Mouse (Mus musculus) bone marrow, adult 2 months (tissue): Measurements from ENCODE around the gene Rmnd5b. TPM values are rescaled to one million over a fixed set of nuclear protein-coding genes. Genes with fewer than 3 reads are reported as not detected.

ENCODE experiments used
- H3K27ac ChIP-seq: fragments of 200-500 bp; 2 replicates; pipeline ENCODE4 v1.5.1; 2012; ENCODE audit warnings: low read depth, mild to moderate bottlenecking, control low read depth, inconsistent platforms, low read length; ENCODE audit not compliant: control insufficient read depth, poor library complexity, insufficient read depth
- H3K4me1 ChIP-seq: fragments of 200-500 bp; 2 replicates; pipeline ENCODE4 v1.6.1; 2011; ENCODE audit warnings: low read length; ENCODE audit not compliant: control insufficient read depth, insufficient read depth
- H3K4me3 ChIP-seq: fragments of 200-500 bp; replicated peaks from 2 replicates; pipeline ENCODE3; 2011; ENCODE audit warnings: mild to moderate bottlenecking, low read depth, low read length, control low read depth; ENCODE audit not compliant: control insufficient read depth
- CTCF ChIP-seq: fragments of 200-500 bp; IDR thresholded peaks from 2 replicates; pipeline ENCODE4 v1.5.1; 2011; ENCODE audit warnings: low read length, control low read depth; ENCODE audit not compliant: control insufficient read depth, insufficient read depth
- POLR2A ChIP-seq: fragments of 200-500 bp; IDR thresholded peaks from 2 replicates; pipeline ENCODE4 v1.6.1; 2011; ENCODE audit warnings: low read depth, mild to moderate bottlenecking, control low read depth, low read length, borderline replicate concordance; ENCODE audit not compliant: control insufficient read depth
- WGBS: fragments of 180-500 bp; shearing (Covaris S2); methylation state at CpG from one replicate; pipeline ENCODE4 v1.1.7; 2018; 5-methylcytosine and 5-hydroxymethylcytosine counted together
- polyA plus RNA-seq: library from polyadenylated mRNA; stranded (reverse); fragments of >200 nt; gene quantifications from 2 replicates; pipeline ENCODE4 v1.2.4, GENCODE M21; 2011; ENCODE audit warnings: low replicate concordance; ENCODE audit not compliant: missing spikeins, insufficient read depth, insufficient read length

Rmnd5b gene
- polyA plus RNA-seq, 1 experiment: 19.3 TPM

GRCm38 (mm10) chr11:51602253-51602652, 33.4 kb downstream of the Rmnd5b start:
- no peak overlapping the region; the same call in 1 of the 2 replicates for H3K27ac ChIP-seq
- no peak overlapping the region for H3K4me3 ChIP-seq
- WGBS: 83% methylated on average over 3 of the region's 3 CpGs
- no peaks in the 10 kb centered on the region for H3K4me1 ChIP-seq
- TF ChIP-seq CTCF (no peak), POLR2A (no peak)

- no peak for TF ChIP-seq POLR2A
- TF ChIP-seq CTCF: no peak
- Histone ChIP-seq H3K4me1 (no peaks in the 10 kb centered on the region), H3K27ac (no peak overlapping the region), H3K4me3 (no peak overlapping the region)
- WGBS: 72% methylated on average over 2 of the region's 2 CpGs
Measured at GRCm38 (mm10) chr11:51597553-51597952, 38.1 kb downstream of the Rmnd5b start.

- Histone ChIP-seq H3K4me1 (no peaks in the 10 kb centered on the region), H3K27ac (no peak overlapping the region), H3K4me3 (no peak overlapping the region)
- TF ChIP-seq POLR2A: no peak
- no peak for TF ChIP-seq CTCF
- 67% methylated on average over 1 of the region's 1 CpGs for WGBS
Measured at GRCm38 (mm10) chr11:51595459-51596083, 40.1 kb downstream of the Rmnd5b start.

GRCm38 (mm10) chr11:51594715-51595350, 40.9 kb downstream of the Rmnd5b start:
- Histone ChIP-seq H3K27ac (no peak overlapping the region), H3K4me3 (no peak overlapping the region), H3K4me1 (no peaks in the 10 kb centered on the region)
- 26% methylated on average over 3 of the region's 3 CpGs for WGBS
- TF ChIP-seq POLR2A (no peak), CTCF (no peak)

GRCm38 (mm10) chr11:51593849-51594248, 41.8 kb downstream of the Rmnd5b start:
- Histone ChIP-seq H3K27ac (no peak overlapping the region), H3K4me1 (no peaks in the 10 kb centered on the region), H3K4me3 (no peak overlapping the region)
- TF ChIP-seq CTCF (no peak), POLR2A (no peak)
- WGBS: 94% methylated on average over 6 of the region's 6 CpGs

- TF ChIP-seq CTCF: no peak
- no peak for TF ChIP-seq POLR2A
- Histone ChIP-seq H3K4me1 (no peaks in the 10 kb centered on the region), H3K4me3 (no peak overlapping the region), H3K27ac (no peak overlapping the region)
- 93% methylated on average over 4 of the region's 4 CpGs for WGBS
Measured at GRCm38 (mm10) chr11:51593368-51593767, 42.3 kb downstream of the Rmnd5b start.

- no peak for TF ChIP-seq POLR2A
- no peak for TF ChIP-seq CTCF
- Histone ChIP-seq H3K27ac (no peak overlapping the region), H3K4me3 (no peak overlapping the region), H3K4me1 (no peaks in the 10 kb centered on the region)
- WGBS: 89% methylated on average over 7 of the region's 7 CpGs
Measured at GRCm38 (mm10) chr11:51591915-51592314, 43.8 kb downstream of the Rmnd5b start.

GRCm38 (mm10) chr11:51591168-51591567, 44.5 kb downstream of the Rmnd5b start:
- no peak overlapping the region for H3K27ac ChIP-seq
- WGBS: 73% methylated on average over 7 of the region's 7 CpGs

More at GRCm38 (mm10) chr11:51591168-51591567, 44.5 kb downstream of the Rmnd5b start:
- no peak overlapping the region for H3K4me3 ChIP-seq
- no peak for TF ChIP-seq CTCF
- no peak for TF ChIP-seq POLR2A
- no peaks in the 10 kb centered on the region for H3K4me1 ChIP-seq
